Mouse (Mus musculus) heart, adult 9 months (tissue): ENCODE results near the gene Fcamr.

ENCODE experiments used
- DNase-seq, 2 experiments: peaks; one replicate each; pipeline ENCODE4 v3.0.0; 2022; ENCODE audit warnings: low spot score in 2 of 2

The Fcamr gene

GRCm38 (mm10) chr1:130802976-130803375 is 2.3 kb downstream of the Fcamr start:
- no peak for DNase-seq

- no peak for DNase-seq
Measured at GRCm38 (mm10) chr1:130804279-130804678, 3.6 kb downstream of the Fcamr start.

- DNase-seq, result no peak
Measured at GRCm38 (mm10) chr1:130810906-130811305, 10.2 kb downstream of the Fcamr start.

GRCm38 (mm10) chr1:130811316-130811715 is 10.6 kb downstream of the Fcamr start:
- no peak for DNase-seq

- no peak for DNase-seq
Measured at GRCm38 (mm10) chr1:130819737-130820136, 19.0 kb downstream of the Fcamr start.

GRCm38 (mm10) chr1:130820316-130821148 is 19.8 kb downstream of the Fcamr start:
- DNase-seq, result no peak

GRCm38 (mm10) chr1:130821149-130821471 is 20.4 kb downstream of the Fcamr start:
- DNase-seq, result no peak

GRCm38 (mm10) chr1:130821911-130822625 is 21.4 kb downstream of the Fcamr start:
- DNase-seq, result no peak

- no peak for DNase-seq
Measured at GRCm38 (mm10) chr1:130826448-130826847, 25.7 kb downstream of the Fcamr start, which contains the start of gene Pigr. Gene Pigr, plus strand, starts transcription at chr1:130826684.

- no peak for DNase-seq
Measured at GRCm38 (mm10) chr1:130828656-130829055, 28.0 kb downstream of the Fcamr start.

GRCm38 (mm10) chr1:130829906-130830830 is 29.5 kb downstream of the Fcamr start:
- no peak for DNase-seq

GRCm38 (mm10) chr1:130832230-130833149 is 31.8 kb downstream of the Fcamr start:
- no peak for DNase-seq

- no peak for DNase-seq
Measured at GRCm38 (mm10) chr1:130835161-130835936, 34.6 kb downstream of the Fcamr start.

- no peak for DNase-seq
Measured at GRCm38 (mm10) chr1:130838288-130838687, 37.6 kb downstream of the Fcamr start.

GRCm38 (mm10) chr1:130840599-130841379 is 40.1 kb downstream of the Fcamr start:
- no peak for DNase-seq

GRCm38 (mm10) chr1:130841621-130842020 is 40.9 kb downstream of the Fcamr start:
- DNase-seq, result no peak

- no peak for DNase-seq
Measured at GRCm38 (mm10) chr1:130844516-130844915, 43.8 kb downstream of the Fcamr start.

- no peak for DNase-seq
Measured at GRCm38 (mm10) chr1:130849530-130850214, 49.0 kb downstream of the Fcamr start.

- no peak for DNase-seq
Measured at GRCm38 (mm10) chr1:130850405-130850804, 49.7 kb downstream of the Fcamr start.
